ENCODE assay signal across 27 mouse cellular contexts in the genomic region with DNA sequence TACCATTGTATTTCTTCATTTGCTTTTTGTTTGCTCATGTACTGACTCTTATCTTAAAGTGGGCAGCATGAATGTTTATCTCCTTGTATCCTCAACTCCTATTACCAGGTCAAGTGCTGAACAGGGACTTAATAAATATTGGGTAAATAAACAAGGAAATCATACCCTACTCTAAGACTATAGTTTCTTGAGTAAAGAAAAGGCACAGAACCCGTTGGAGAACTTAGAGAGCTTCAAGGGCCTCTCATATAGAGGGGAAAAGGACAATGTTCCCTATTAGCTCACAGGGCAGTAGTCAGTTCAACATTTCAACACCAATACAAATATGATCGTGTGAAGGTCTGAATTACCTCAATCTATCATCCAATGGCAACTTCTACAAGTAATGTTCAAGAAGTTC. TPM values are rescaled to one million over a fixed set of nuclear protein-coding genes. Genes with fewer than 3 reads are reported as not detected.
A peak's percentile ranks its signal among the peaks of the same experiment; 100 is the strongest.
DNase-seq lines count a peak whose midpoint lies in the region; ATAC-seq and TF ChIP-seq lines count a peak whose summit lies in the region.
"Had no signal": no experiment of that assay in that cellular context is flagged by ENCODE, and none has a peak within 500 bp of the region (broad histone marks: within the 10 kb centered on the region; RNA-seq: fewer than 3 reads in every experiment).

No protein-coding gene starts in this region.

- 0 out of 2 replicates have a peak, but pooled peaks have one; percentile 41 for ATAC-seq in lung, embryonic 16.5 days (ENCODE audit: low read depth)
- ATAC-seq: activated CD4-positive, CD25-positive, alpha-beta regulatory T cell, adult 4 months; CD4-positive, CD25-positive, alpha-beta regulatory T cell, adult 4 months; forebrain, embryonic 14.5 days; forebrain, embryonic 16.5 days; Patski had no signal

- no peaks in the 10 kb centered on the region for H3K9me3 ChIP-seq in lung, embryonic 16.5 days (ENCODE audit: control insufficient read depth, low read length)
- H3K9me3 ChIP-seq: embryonic facial prominence, embryonic 13.5 days; embryonic facial prominence, embryonic 15.5 days; forebrain, embryonic 10.5 days; forebrain, embryonic 12.5 days; G1E had no signal

- no peaks in the 10 kb centered on the region for H3K27me3 ChIP-seq in lung, embryonic 16.5 days (ENCODE audit: control insufficient read depth, insufficient read depth, low read depth, low read length)
- H3K27me3 ChIP-seq: CH12.LX; embryonic facial prominence, embryonic 13.5 days; embryonic facial prominence, embryonic 15.5 days; forebrain, embryonic 12.5 days; Patski had no signal

- no peak overlapping the region for H3K4me3 ChIP-seq in layer of hippocampus, adult 2 months
- no peak overlapping the region for H3K4me3 ChIP-seq in lung, embryonic 16.5 days (ENCODE audit: low read length)
- H3K4me3 ChIP-seq: embryonic facial prominence, embryonic 13.5 days; embryonic facial prominence, embryonic 15.5 days; erythroblast, embryonic 14.5 days; forebrain, embryonic 10.5 days; forebrain, embryonic 12.5 days had no signal

- H3K4me1 ChIP-seq in lung, embryonic 16.5 days (replicated peaks; ENCODE audit: control insufficient read depth, insufficient read depth, low read length), result no peaks in the 10 kb centered on the region
- H3K4me1 ChIP-seq: embryonic facial prominence, embryonic 13.5 days; embryonic facial prominence, embryonic 15.5 days; forebrain, embryonic 10.5 days; forebrain, embryonic 12.5 days had no signal

- H3K27ac ChIP-seq in layer of hippocampus, adult 2 months, result 0 out of 2 replicates have a peak overlapping the region, but pooled peaks have one; percentile 20
- no peak overlapping the region for H3K27ac ChIP-seq in lung, embryonic 16.5 days (ENCODE audit: low read length)
- H3K27ac ChIP-seq: embryonic facial prominence, embryonic 13.5 days; embryonic facial prominence, embryonic 15.5 days; forebrain, embryonic 10.5 days; forebrain, embryonic 12.5 days had no signal

- no peak overlapping the region for H3K4me2 ChIP-seq in lung, embryonic 16.5 days (ENCODE audit: low read depth, low read length)
- H3K4me2 ChIP-seq: embryonic facial prominence, embryonic 13.5 days; embryonic facial prominence, embryonic 15.5 days; forebrain, embryonic 12.5 days had no signal

- no peak overlapping the region for H3K9ac ChIP-seq in lung, embryonic 16.5 days (ENCODE audit: low read length)
- H3K9ac ChIP-seq: embryonic facial prominence, embryonic 13.5 days; embryonic facial prominence, embryonic 15.5 days; forebrain, embryonic 12.5 days had no signal

- WGBS in lung, embryonic 16.5 days, result 31% methylated on average over 2 of the region's 2 CpGs

- no peak for TF ChIP-seq CTCF in layer of hippocampus, adult 2 months (conservative IDR thresholded peaks at IDR 0.05)

- no peaks in the 10 kb centered on the region for H3K36me3 ChIP-seq in lung, embryonic 16.5 days (ENCODE audit: control insufficient read depth, insufficient read depth, low read length)
- H3K36me3 ChIP-seq: embryonic facial prominence, embryonic 13.5 days; embryonic facial prominence, embryonic 15.5 days; forebrain, embryonic 10.5 days; forebrain, embryonic 12.5 days; G1E had no signal

- no peak for DNase-seq in layer of hippocampus, adult 2 months (ENCODE audit: low spot score in 2 of 2)
- DNase-seq in layer of hippocampus, postnatal 25 days (ENCODE audit: extremely low spot score in 1 of 2, low spot score in 1 of 2), result no peak
- no peak for DNase-seq in lung, postnatal 4 days
- peak; percentile 36 for DNase-seq in lung, postnatal 25 days (ENCODE audit: low spot score)
- no peak for DNase-seq in lung, postnatal 14 days
- DNase-seq: adrenal gland, adult 8-10 months; adrenal gland, postnatal 14 days; adrenal gland, postnatal 36 days; B cell, adult 2 months; cerebellum, adult 11-12 months; cerebellum, adult 2 months; cerebellum, adult 9-10 months; cerebellum, postnatal 10 days; cerebellum, postnatal 25 days had no signal

RNA-seq across cellular contexts. Expression of a gene that starts 37.4 kb away (rescaled TPM):
- 10 to 100 TPM; 54.4 to 58.5 TPM for total RNA-seq in layer of hippocampus, adult 2 months (2021)
- 10 to 100 TPM; 55.1 TPM for total RNA-seq in layer of hippocampus, postnatal 25 days (2021)
- polyA plus RNA-seq in lung, embryonic 16.5 days (2015; fragmentation: Nextera tagmentation; extraction: Ambion mirVana), result 1.1 and 1.3 TPM in 2 replicates
- total RNA-seq: CH12.LX had no signal
- polyA plus RNA-seq: CD4-positive, CD25-positive, alpha-beta regulatory T cell, adult 4 months; erythroblast, embryonic 14.5 days; G1E had no signal
